Mouse (Mus musculus) liver, embryonic 14.5 days (tissue): ENCODE measurements at regions not wholly inside any gene's neighbourhood (a gene's known extent, or its start where the extent isn't known, plus 50 kb on each side); places are given as distances from the start of the nearest gene placed in this dataset.

Experiments used
- CTCF ChIP-seq: IDR thresholded peaks from 2 replicates; pipeline ENCODE4 v1.5.1; 2016; ENCODE audit warnings: antibody characterized with exemption, low read depth, control low read depth
- EP300 ChIP-seq: IDR thresholded peaks from 2 replicates; pipeline ENCODE4 v1.6.1; 2016; ENCODE audit warnings: antibody characterized with exemption, low read depth

- TF ChIP-seq CTCF (no peak), EP300 (no peak)
Measured at GRCm38 (mm10) chr15:56100133-56100735, 1377.2 kb downstream of the Slc22a22 start.
